Mouse (Mus musculus) kidney, adult 2 months (tissue): ENCODE measurements at regions not wholly inside any gene's neighbourhood (a gene's known extent, or its start where the extent isn't known, plus 50 kb on each side); places are given as distances from the start of the nearest gene placed in this dataset.

Experiments used
- CTCF ChIP-seq: fragments of 200-500 bp; conservative IDR thresholded peaks from 2 replicates; pipeline ENCODE4 v1.5.1; 2011; ENCODE audit warnings: low read depth, mild to moderate bottlenecking, control low read depth, low read length, moderate library complexity, mixed read lengths; ENCODE audit not compliant: insufficient read depth, insufficient read length
- POLR2A ChIP-seq: fragments of 200-500 bp; IDR thresholded peaks from one replicate; pipeline ENCODE4 v1.6.1; 2011; ENCODE audit warnings: low read depth, low read length, control low read depth

GRCm38 (mm10) chr2:9402281-9402680, 478.8 kb upstream of the 4930412O13Rik start:
- no peak for TF ChIP-seq CTCF
- no peak for TF ChIP-seq POLR2A
